Mouse (Mus musculus) intestine, embryonic 16.5 days (tissue): ENCODE results near the gene Srsf6. TPM values are rescaled to one million over a fixed set of nuclear protein-coding genes. Genes with fewer than 3 reads are reported as not detected.

ENCODE experiments used
- polyA plus RNA-seq: library from polyadenylated mRNA; unstranded; fragments of >200 nt; fragmentation: Nextera tagmentation; extraction: Ambion mirVana; gene quantifications from 2 replicates; pipeline ENCODE4 v1.2.1, GENCODE M21; 2015

Gene Srsf6
- polyA plus RNA-seq, 1 experiment from 2014 or later, result 159 TPM

Other genes starting within 250 kb of the Srsf6 start
- 0.09 TPM in 2 replicates for gene L3mbtl1, start 11.9 kb downstream of the Srsf6 start, polyA plus RNA-seq
- gene Sgk2, start 55.8 kb downstream of the Srsf6 start, polyA plus RNA-seq, result 1.2 and 2.1 TPM in 2 replicates
- gene Ift52, start 85.8 kb downstream of the Srsf6 start, polyA plus RNA-seq, result 44.0 and 48.1 TPM in 2 replicates
- gene Mybl2, start 123.2 kb downstream of the Srsf6 start, polyA plus RNA-seq, result 18.0 and 19.0 TPM in 2 replicates
- not detected in 2 replicates for gene Gtsf1l, start 156.3 kb downstream of the Srsf6 start, polyA plus RNA-seq